Mouse (Mus musculus) ovary, postnatal 10 days (tissue): ENCODE data around the gene Gusb.
"Not testable (repeated sequence)": the region's sequence is repeated elsewhere in the genome, so short reads cannot be mapped to it uniquely, and the experiment has no call there.

ENCODE experiments used
- DNase-seq: peaks from one replicate; pipeline ENCODE4 v3.0.0; 2022; ENCODE audit warnings: low spot score

Gusb gene

GRCm38 (mm10) chr5:130002301-130003146 is at the start of gene Gusb:
TSS of gene Gusb (minus strand) at chr5:130003049.
- DNase-seq = peak; percentile 59

- DNase-seq = no peak
These were observed 49.7 kb upstream of the Gusb start for GRCm38 (mm10) chr5:130052510-130052909.

- no peak for DNase-seq
These were observed 48.4 kb upstream of the Gusb start for GRCm38 (mm10) chr5:130051073-130051860.

GRCm38 (mm10) chr5:130050416-130050815 is 47.6 kb upstream of the Gusb start:
- no peak for DNase-seq

GRCm38 (mm10) chr5:130048786-130049520 is 46.1 kb upstream of the Gusb start:
- DNase-seq = no peak

GRCm38 (mm10) chr5:130047013-130047412 is 44.2 kb upstream of the Gusb start:
- no peak for DNase-seq

GRCm38 (mm10) chr5:130046589-130046988 is 43.7 kb upstream of the Gusb start:
- no peak for DNase-seq

- no peak for DNase-seq
These were observed 43.3 kb upstream of the Gusb start for GRCm38 (mm10) chr5:130046100-130046499.

GRCm38 (mm10) chr5:130044201-130044695 is 41.4 kb upstream of the Gusb start:
- DNase-seq = no peak

GRCm38 (mm10) chr5:130043741-130044140 is 40.9 kb upstream of the Gusb start:
- DNase-seq = no peak

GRCm38 (mm10) chr5:130041262-130041661 is 38.4 kb upstream of the Gusb start:
- DNase-seq = no peak

GRCm38 (mm10) chr5:130040797-130041196 is 37.9 kb upstream of the Gusb start:
- no peak for DNase-seq

GRCm38 (mm10) chr5:130037752-130038455 is 35.1 kb upstream of the Gusb start:
- no peak for DNase-seq

GRCm38 (mm10) chr5:130036300-130036699 is 33.5 kb upstream of the Gusb start:
- DNase-seq = not testable (repeated sequence)

GRCm38 (mm10) chr5:130033869-130034268 is 31.0 kb upstream of the Gusb start:
- DNase-seq = no peak

- no peak for DNase-seq
These were observed 28.9 kb upstream of the Gusb start for GRCm38 (mm10) chr5:130031410-130032390.

GRCm38 (mm10) chr5:130029142-130029897 is 26.5 kb upstream of the Gusb start, which contains the start of the genes Asl and Crcp:
TSS of gene Asl (minus strand) at chr5:130029247.
TSS of gene Crcp (plus strand) at chr5:130029290.
- peak; percentile 79 for DNase-seq

- no peak for DNase-seq
These were observed 24.8 kb upstream of the Gusb start for GRCm38 (mm10) chr5:130027696-130028095.

- no peak for DNase-seq
These were observed 24.3 kb upstream of the Gusb start for GRCm38 (mm10) chr5:130027134-130027533.
